Mouse (Mus musculus) liver, embryonic 14.5 days (tissue): Measurements from ENCODE around the gene Rbms3. TPM values are rescaled to one million over a fixed set of nuclear protein-coding genes. Genes with fewer than 3 reads are reported as not detected.

Experiments used
- ATAC-seq: fragments of 200-750 bp; cut with Nextera tagmentation; 2 replicates; pipeline ENCODE4 v1.8.0; 2017; ENCODE audit warnings: moderate number of reproducible peaks, mild to moderate bottlenecking, moderate library complexity; ENCODE audit not compliant: insufficient read depth
- DNase-seq, 3 experiments: peaks; one replicate each; pipeline ENCODE4 v3.0.0-alpha.2; 2012 to 2013; ENCODE audit warnings: low read depth in 3 of 3, low spot score in 3 of 3
- H3K27ac ChIP-seq: fragments of 300-500 bp; sonication (generic); 2 replicates; pipeline ENCODE4 v1.5.1; 2014; ENCODE audit warnings: moderate library complexity, mild to moderate bottlenecking, control low read depth, inconsistent platforms
- H3K27me3 ChIP-seq: fragments of 300-500 bp; sonication (generic); 2 replicates; pipeline ENCODE4 v1.6.1; 2014; ENCODE audit warnings: mild to moderate bottlenecking, low read length, moderate library complexity; ENCODE audit not compliant: control insufficient read depth, insufficient read depth
- H3K36me3 ChIP-seq: fragments of 300-500 bp; sonication (generic); replicated peaks from 2 replicates; pipeline ENCODE4 v1.6.1; 2014; ENCODE audit warnings: low read depth; ENCODE audit not compliant: control insufficient read depth, insufficient read depth
- H3K4me1 ChIP-seq, 2 experiments: fragments of 200-500 bp in 1 of 2; fragments of 300-500 bp in 1 of 2; sonication (generic) in 1 of 2; replicated peaks; 2 replicates each; pipeline ENCODE4 v1.6.1; 2012 to 2014; ENCODE audit warnings: antibody characterized with exemption in 1 of 2, inconsistent platforms in 1 of 2, low read length in 1 of 2; ENCODE audit not compliant: control insufficient read depth in 2 of 2, insufficient read depth in 2 of 2
- H3K4me2 ChIP-seq: fragments of 300-500 bp; sonication (generic); 2 replicates; pipeline ENCODE4 v1.6.1; 2014; ENCODE audit warnings: low read depth, mild to moderate bottlenecking, control low read depth, moderate library complexity
- H3K4me3 ChIP-seq, 2 experiments: fragments of 200-500 bp in 1 of 2; fragments of 300-500 bp in 1 of 2; sonication (generic) in 1 of 2; 2 replicates each; pipeline ENCODE4 v1.5.1; 2012 to 2014; ENCODE audit warnings: low read depth in 2 of 2, low read length in 2 of 2, mild to moderate bottlenecking in 2 of 2, control low read depth in 1 of 2, inconsistent platforms in 1 of 2, moderate library complexity in 1 of 2; ENCODE audit not compliant: insufficient read depth in 1 of 2
- H3K9ac ChIP-seq: fragments of 300-500 bp; sonication (generic); replicated peaks from 2 replicates; pipeline ENCODE4 v1.6.1; 2014; ENCODE audit warnings: mild to moderate bottlenecking, control low read depth, moderate library complexity
- H3K9me3 ChIP-seq: fragments of 300-500 bp; sonication (generic); 2 replicates; pipeline ENCODE4 v1.6.1; 2016; ENCODE audit warnings: low read length, mixed read lengths; ENCODE audit not compliant: control insufficient read depth
- CTCF ChIP-seq: IDR thresholded peaks from 2 replicates; pipeline ENCODE4 v1.5.1; 2016; ENCODE audit warnings: antibody characterized with exemption, low read depth, control low read depth
- EP300 ChIP-seq: IDR thresholded peaks from 2 replicates; pipeline ENCODE4 v1.6.1; 2016; ENCODE audit warnings: antibody characterized with exemption, low read depth
- WGBS: fragments of 180-500 bp; shearing (Covaris S2); extraction: QIAGEN DNeasy Blood & Tissue Kit; methylation state at CpG from one replicate; pipeline ENCODE4 v1.1.7; 2014; ENCODE audit not compliant: insufficient replicate concordance; 5-methylcytosine and 5-hydroxymethylcytosine counted together
- polyA plus RNA-seq, 2 experiments: library from polyadenylated mRNA; depleted of rRNA in 1 of 2; stranded (reverse) in 1 of 2; unstranded in 1 of 2; fragments of >200 nt; fragmentation: Nextera tagmentation in 1 of 2; extraction: Ambion mirVana in 1 of 2; gene quantifications; 2 replicates each; pipeline versions ENCODE4 v1.2.1 to v1.2.3; 2012 to 2014

Gene Rbms3
- polyA plus RNA-seq, 2 experiments = 0.88 to 2.4 TPM

GRCm38 (mm10) chr9:116807166-116808081, 822.3 kb downstream of the Rbms3 start:
- ATAC-seq (no peak), DNase-seq (no peak)
- H3K4me3 ChIP-seq = no peak overlapping the region
- 62% methylated on average over 16 of the region's 16 CpGs for WGBS
- no peak overlapping the region for H3K4me2 ChIP-seq
- TF ChIP-seq CTCF (no peak), EP300 (no peak)
- no peaks in the 10 kb centered on the region; a peak in 1 of 4 replicates for H3K4me1 ChIP-seq
- no peaks in the 10 kb centered on the region for H3K27me3 ChIP-seq
- no peaks in the 10 kb centered on the region for H3K9me3 ChIP-seq
- H3K9ac ChIP-seq = no peak overlapping the region
- H3K27ac ChIP-seq = no peak overlapping the region
- no peaks in the 10 kb centered on the region for H3K36me3 ChIP-seq

GRCm38 (mm10) chr9:116803292-116803731, 826.4 kb downstream of the Rbms3 start:
- no peak for DNase-seq
- TF ChIP-seq CTCF = no peak
- no peak for TF ChIP-seq EP300
- Histone ChIP-seq H3K4me1 (no peaks in the 10 kb centered on the region; a peak in 1 of 4 replicates), H3K9me3 (no peaks in the 10 kb centered on the region), H3K4me3 (no peak overlapping the region), H3K4me2 (no peak overlapping the region), H3K27ac (no peak overlapping the region), H3K27me3 (no peaks in the 10 kb centered on the region), H3K36me3 (no peaks in the 10 kb centered on the region), H3K9ac (no peak overlapping the region)
- ATAC-seq = no peak
- 67% methylated on average over 3 of the region's 3 CpGs for WGBS

GRCm38 (mm10) chr9:116802602-116803001, 827.1 kb downstream of the Rbms3 start:
- H3K4me1 ChIP-seq = no peaks in the 10 kb centered on the region
- H3K9ac ChIP-seq = no peak overlapping the region
- WGBS = 46% methylated on average over 7 of the region's 7 CpGs
- TF ChIP-seq EP300 = no peak
- TF ChIP-seq CTCF = no peak
- no peaks in the 10 kb centered on the region for H3K9me3 ChIP-seq
- ATAC-seq = no peak
- no peak overlapping the region for H3K4me2 ChIP-seq
- no peak overlapping the region for H3K27ac ChIP-seq
- H3K27me3 ChIP-seq = no peaks in the 10 kb centered on the region
- H3K36me3 ChIP-seq = no peaks in the 10 kb centered on the region
- H3K4me3 ChIP-seq = no peak overlapping the region
- DNase-seq = no peak

GRCm38 (mm10) chr9:116795240-116795955, 834.3 kb downstream of the Rbms3 start:
- no peak overlapping the region for H3K27ac ChIP-seq
- ATAC-seq (no peak), DNase-seq (no peak)
- H3K4me1 ChIP-seq = no peaks in the 10 kb centered on the region
- H3K4me3 ChIP-seq = no peak overlapping the region
- no peak for TF ChIP-seq CTCF
- TF ChIP-seq EP300 = no peak
- no peak overlapping the region for H3K4me2 ChIP-seq
- no peak overlapping the region for H3K9ac ChIP-seq
- no peaks in the 10 kb centered on the region for H3K9me3 ChIP-seq
- H3K36me3 ChIP-seq = no peaks in the 10 kb centered on the region
- 58% methylated on average over 2 of the region's 2 CpGs for WGBS
- no peaks in the 10 kb centered on the region for H3K27me3 ChIP-seq

- H3K9me3 ChIP-seq = no peaks in the 10 kb centered on the region
- H3K36me3 ChIP-seq = no peaks in the 10 kb centered on the region
- DNase-seq (no peak), ATAC-seq (no peak)
- H3K4me2 ChIP-seq = no peak overlapping the region
- 56% methylated on average over 7 of the region's 7 CpGs for WGBS
- no peak overlapping the region for H3K27ac ChIP-seq
- H3K27me3 ChIP-seq = no peaks in the 10 kb centered on the region
- no peak for TF ChIP-seq CTCF
- TF ChIP-seq EP300 = no peak
- no peaks in the 10 kb centered on the region for H3K4me1 ChIP-seq
- no peak overlapping the region for H3K4me3 ChIP-seq
- no peak overlapping the region for H3K9ac ChIP-seq
Observed at GRCm38 (mm10) chr9:116791850-116792249, 837.9 kb downstream of the Rbms3 start.
